Mouse (Mus musculus): ENCODE data around the gene Wdpcp. TPM values are rescaled to one million over a fixed set of nuclear protein-coding genes. Genes with fewer than 3 reads are reported as not detected.

Wdpcp gene
- polyA plus RNA-seq, 2 experiments from 2014 or later, result 0.83 to 1.8 TPM

GRCm38 (mm10) chr11:21569456-21570108, 2.5 kb upstream of the Wdpcp start:
- peak; percentile 4 for ATAC-seq

GRCm38 (mm10) chr11:21570109-21570474, 1.9 kb upstream of the Wdpcp start:
- ATAC-seq, result no peak

GRCm38 (mm10) chr11:21570973-21571372, 1.1 kb upstream of the Wdpcp start:
- no peak for ATAC-seq

- no peak for ATAC-seq
Measured at GRCm38 (mm10) chr11:21581472-21581871, 9.4 kb downstream of the Wdpcp start.

- no peak for ATAC-seq
Measured at GRCm38 (mm10) chr11:21583286-21583685, 11.3 kb downstream of the Wdpcp start.

GRCm38 (mm10) chr11:21602497-21602896, 30.5 kb downstream of the Wdpcp start:
- no peak for ATAC-seq

GRCm38 (mm10) chr11:21615915-21616314, 43.9 kb downstream of the Wdpcp start:
- no peak for ATAC-seq

GRCm38 (mm10) chr11:21634171-21634907, 62.3 kb downstream of the Wdpcp start:
- no peak for ATAC-seq

- no peak for ATAC-seq
Measured at GRCm38 (mm10) chr11:21638341-21638740, 66.3 kb downstream of the Wdpcp start.

- ATAC-seq, result no peak
Measured at GRCm38 (mm10) chr11:21639534-21639933, 67.5 kb downstream of the Wdpcp start.

- no peak for ATAC-seq
Measured at GRCm38 (mm10) chr11:21644231-21644630, 72.2 kb downstream of the Wdpcp start.

- ATAC-seq, result no peak
Measured at GRCm38 (mm10) chr11:21646136-21646535, 74.1 kb downstream of the Wdpcp start.

GRCm38 (mm10) chr11:21658985-21659384, 87.0 kb downstream of the Wdpcp start:
- ATAC-seq, result no peak

- ATAC-seq, result no peak
Measured at GRCm38 (mm10) chr11:21677034-21677433, 105.0 kb downstream of the Wdpcp start.

GRCm38 (mm10) chr11:21688441-21688840, 116.4 kb downstream of the Wdpcp start:
- ATAC-seq, result peak; percentile 67

- ATAC-seq, result no peak
Measured at GRCm38 (mm10) chr11:21690730-21691129, 118.7 kb downstream of the Wdpcp start.

- ATAC-seq, result no peak
Measured at GRCm38 (mm10) chr11:21694087-21694486, 122.1 kb downstream of the Wdpcp start.

- ATAC-seq, result no peak
Measured at GRCm38 (mm10) chr11:21697642-21698041, 125.6 kb downstream of the Wdpcp start.

- ATAC-seq, result no peak
Measured at GRCm38 (mm10) chr11:21713508-21713907, 141.5 kb downstream of the Wdpcp start.

GRCm38 (mm10) chr11:21714065-21714464, 142.0 kb downstream of the Wdpcp start:
- no peak for ATAC-seq

GRCm38 (mm10) chr11:21726329-21726728, 154.3 kb downstream of the Wdpcp start:
- no peak for ATAC-seq

- ATAC-seq, result no peak
Measured at GRCm38 (mm10) chr11:21729056-21729455, 157.0 kb downstream of the Wdpcp start.

GRCm38 (mm10) chr11:21729961-21730360, 157.9 kb downstream of the Wdpcp start:
- no peak for ATAC-seq

GRCm38 (mm10) chr11:21735272-21735671, 163.2 kb downstream of the Wdpcp start:
- ATAC-seq, result no peak

All from CD4-positive, CD25-positive, alpha-beta regulatory T cell, adult 4 months (primary cell).